Mouse (Mus musculus) kidney, adult 11 months (tissue): ENCODE results near the gene Arvcf.

Experiments used
- DNase-seq: peaks from one replicate; pipeline ENCODE4 v3.0.0; 2022

The Arvcf gene

DNA sequence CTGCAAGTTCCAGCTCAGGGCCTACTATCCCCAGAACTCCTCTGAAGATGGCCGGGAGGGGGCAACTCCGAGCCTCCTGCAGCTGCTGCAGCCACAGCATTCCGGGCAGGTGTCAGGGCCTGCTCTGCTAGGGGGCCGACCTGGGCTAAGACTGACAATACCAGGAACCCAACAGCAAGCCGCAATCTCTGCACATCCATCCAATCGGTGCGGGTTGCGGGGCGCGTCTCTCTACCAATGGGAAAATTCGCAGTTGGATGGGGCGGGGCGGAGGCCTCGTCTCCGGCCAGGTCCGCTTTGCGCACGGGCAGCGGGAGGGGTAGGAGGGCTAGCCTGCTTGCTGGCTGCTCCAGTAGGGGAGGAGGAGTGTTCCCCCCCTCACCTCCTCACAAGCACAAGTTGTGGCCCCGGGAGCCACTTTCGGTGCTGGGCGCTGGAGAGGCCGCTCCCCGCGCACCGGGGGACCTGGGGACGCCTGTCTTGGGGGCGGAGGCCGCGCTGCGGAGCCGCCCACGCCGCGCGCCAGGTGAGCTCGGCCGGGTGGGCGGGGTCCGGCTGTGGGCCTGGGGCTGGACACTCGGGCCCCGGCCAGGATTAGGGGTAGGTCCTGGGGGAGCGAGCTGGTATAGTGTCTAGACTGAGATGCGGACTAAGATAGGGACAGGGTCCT lies at the start of gene Arvcf, which contains the start of gene Tango2:
TSS of gene Arvcf (plus strand) at position 252 of the 670 bp plus-strand sequence.
TSS of gene Tango2 (minus strand) at position 173 of the 670 bp plus-strand sequence.
- peak; percentile 97 for DNase-seq

DNA sequence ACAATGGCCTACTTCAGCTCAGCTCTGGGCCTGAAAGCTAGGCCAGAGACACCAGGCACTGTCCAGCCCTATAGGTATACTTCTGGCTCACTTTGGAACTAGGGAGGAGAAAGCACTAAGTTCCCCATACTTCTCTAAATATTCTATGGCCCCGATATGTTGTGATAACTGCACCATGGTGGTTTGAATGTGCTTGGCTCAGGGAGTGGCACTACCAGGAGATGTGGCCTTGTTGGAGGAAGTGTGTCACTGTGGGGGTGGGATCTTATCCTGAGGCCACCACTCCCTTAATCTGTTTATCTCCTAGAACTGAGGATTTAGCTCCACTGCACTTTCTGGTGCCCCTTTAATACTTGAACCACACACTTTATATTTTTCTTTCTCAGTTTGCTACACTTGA lies 39.8 kb upstream of the Arvcf start:
- DNase-seq: no peak

DNA sequence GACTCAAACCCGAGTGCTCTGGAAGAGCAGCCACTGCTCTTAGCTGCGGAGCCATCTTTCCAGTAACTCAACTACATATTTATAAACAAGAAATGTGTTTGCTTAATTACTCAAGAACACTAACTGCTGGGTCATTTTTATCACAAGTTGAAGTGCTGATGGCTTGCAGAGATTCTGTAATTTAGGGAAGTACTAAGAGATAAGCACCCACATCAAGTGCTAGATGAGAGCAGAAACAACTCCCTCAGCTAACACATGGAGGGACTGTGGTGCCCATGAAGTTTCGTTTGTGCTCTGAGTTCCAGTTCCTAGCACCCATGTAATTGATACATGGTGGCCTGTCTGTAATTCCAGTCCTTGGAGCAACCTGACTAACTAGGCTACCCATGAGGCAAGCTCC lies 29.0 kb upstream of the Arvcf start:
- no peak for DNase-seq

DNA sequence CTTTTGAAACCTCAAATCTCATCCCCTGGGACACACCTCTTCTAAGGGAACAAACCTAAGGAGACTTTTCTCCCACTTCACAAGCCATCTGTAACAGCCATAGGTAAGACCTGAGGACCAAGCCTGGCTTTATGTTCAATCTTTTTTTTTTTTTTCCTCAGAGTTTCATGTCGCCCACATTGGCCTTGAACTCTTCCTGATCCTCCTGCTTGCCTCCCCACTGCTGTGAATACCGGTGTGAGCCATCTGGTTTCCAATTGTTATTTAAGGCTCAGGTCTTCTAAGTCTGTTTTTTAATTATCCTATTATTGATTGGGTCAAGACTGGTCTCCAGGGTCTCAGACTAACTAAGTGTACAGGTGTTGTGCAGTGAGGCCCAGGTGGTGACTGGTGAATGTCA lies 26.5 kb upstream of the Arvcf start:
- DNase-seq: no peak

DNA sequence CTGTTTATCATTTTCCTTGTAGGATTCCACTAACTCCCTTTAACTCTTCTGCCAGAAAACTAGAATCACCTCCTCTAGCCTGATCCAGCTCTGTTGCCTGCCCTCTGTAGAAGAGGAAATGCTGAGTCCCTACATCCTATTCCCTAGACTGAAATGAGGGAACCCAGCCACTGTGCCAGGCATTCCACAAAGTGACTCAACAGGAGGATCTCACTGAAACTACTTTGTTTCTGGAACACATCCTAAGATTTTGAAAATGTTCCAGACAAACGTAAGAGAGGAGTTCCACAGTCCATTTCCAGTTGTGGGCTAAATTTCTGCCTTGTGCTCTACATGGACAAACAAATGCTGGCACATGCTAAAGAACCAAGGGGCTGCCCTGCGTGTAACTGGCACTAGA lies 24.5 kb upstream of the Arvcf start:
- no peak for DNase-seq

DNA sequence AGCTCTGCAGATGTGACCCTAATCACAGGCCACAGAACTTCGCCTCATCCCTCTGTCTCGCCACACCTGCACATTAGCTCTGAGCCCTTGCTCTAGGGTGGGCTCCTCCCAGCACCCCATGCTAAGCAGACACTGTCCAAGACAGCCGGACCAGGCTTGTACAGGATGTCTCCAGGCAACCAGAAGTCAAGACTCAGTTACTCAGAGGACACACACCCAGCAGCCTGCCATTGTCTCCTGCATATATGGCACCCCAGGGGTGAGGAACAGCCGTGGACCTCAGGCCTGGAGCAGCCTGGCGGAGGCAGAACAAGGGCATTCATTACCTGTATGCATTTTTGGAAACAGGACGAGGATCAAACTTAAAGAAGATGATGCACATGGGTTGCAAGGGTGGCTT lies 24.0 kb upstream of the Arvcf start:
- no peak for DNase-seq

DNA sequence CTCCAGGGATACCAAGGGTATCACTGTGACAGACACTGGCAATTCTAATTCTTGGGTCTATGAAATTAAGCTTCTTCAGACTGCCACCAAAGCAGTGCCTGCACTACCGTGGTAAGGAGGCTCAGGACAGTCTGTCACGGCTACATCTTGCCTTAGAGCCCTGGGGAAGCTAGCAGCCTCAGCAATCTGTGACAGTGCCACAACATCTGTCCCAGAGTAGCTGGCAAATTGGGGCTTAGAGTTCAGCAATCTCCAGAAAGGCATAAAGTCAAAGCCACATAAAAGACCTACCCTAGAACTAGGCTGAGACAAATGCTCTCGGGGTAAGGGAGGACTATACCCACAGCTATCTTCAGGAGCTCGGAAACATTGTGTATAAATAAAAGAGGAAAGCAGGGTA lies 22.2 kb upstream of the Arvcf start:
- DNase-seq: no peak

DNA sequence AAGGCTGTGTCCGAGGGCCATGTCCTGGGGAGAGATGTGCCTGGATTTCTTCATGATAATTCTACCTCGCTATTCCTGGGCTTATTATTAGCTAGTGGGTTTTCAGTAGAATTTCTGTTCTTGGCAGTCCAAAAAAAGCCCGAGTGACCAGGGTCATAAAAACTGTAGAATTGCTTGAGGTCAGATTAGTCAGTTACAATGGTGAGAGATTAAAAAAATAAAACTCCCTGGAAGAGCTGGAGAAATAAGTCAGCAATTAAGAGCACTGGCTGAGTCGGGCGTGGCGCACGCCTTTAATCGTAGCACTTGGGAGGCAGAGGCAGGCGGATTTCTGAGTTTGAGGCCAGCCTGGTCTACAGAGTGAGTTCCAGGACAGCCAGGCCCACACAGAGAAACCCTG lies 20.0 kb upstream of the Arvcf start:
- DNase-seq: peak; percentile 11

DNA sequence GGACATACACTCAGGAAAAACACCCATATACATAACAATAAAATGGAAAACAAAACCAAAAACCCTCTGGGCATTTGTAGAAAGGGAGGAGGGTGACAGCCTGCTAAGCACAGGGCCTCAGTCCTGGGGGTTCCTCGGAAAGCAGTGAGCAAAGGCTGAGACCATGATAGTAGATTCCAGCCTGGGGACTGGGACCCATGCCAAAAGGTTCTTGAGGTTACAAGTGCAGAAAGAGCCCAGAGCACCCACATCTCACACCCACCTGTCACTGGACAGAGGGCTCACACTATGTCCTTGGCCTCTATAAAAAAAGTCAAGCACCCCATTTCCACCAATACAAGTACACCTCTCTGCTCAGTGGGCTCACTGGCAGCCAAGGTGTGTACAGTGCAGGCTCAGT lies 19.5 kb upstream of the Arvcf start:
- DNase-seq: no peak

DNA sequence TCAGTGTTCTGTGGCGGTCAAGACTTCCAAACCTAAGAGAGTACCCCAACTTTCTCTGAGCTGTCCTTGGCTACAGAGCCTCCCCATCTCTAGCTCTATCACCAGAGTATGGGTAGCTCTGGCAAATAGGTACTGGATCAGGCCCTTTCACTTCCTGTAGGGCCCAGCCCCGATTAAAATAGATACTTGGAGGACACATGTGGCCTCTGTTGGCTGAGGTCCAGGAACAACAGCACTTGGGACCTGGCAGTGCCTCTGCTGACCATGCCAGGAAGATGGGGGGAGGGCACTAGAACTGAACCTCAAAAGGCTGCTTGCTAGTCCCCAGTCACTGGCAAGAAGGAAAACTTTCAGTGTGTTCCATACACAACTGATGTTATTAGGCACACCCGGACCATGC lies 14.0 kb upstream of the Arvcf start:
- peak; percentile 37 for DNase-seq

DNA sequence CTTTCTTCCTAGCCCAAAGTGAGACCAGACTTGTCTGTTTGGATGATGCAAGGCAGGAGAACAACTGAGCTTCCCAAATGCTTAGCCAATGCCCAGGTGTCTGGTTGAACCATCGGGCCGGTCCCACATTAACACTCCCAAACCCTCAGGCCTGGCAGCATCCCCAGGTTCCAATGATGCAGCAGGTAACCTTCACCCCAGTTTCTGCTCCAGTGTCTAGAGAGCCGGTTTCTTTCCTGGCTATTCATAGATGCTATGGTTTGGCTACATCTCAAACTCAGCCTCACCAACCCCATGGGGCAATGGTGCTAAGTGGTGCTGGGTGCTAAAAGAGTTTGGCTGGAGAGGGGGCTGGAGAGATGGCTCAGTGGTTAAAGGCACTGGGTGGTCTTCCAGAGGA lies 12.0 kb upstream of the Arvcf start:
- no peak for DNase-seq

DNA sequence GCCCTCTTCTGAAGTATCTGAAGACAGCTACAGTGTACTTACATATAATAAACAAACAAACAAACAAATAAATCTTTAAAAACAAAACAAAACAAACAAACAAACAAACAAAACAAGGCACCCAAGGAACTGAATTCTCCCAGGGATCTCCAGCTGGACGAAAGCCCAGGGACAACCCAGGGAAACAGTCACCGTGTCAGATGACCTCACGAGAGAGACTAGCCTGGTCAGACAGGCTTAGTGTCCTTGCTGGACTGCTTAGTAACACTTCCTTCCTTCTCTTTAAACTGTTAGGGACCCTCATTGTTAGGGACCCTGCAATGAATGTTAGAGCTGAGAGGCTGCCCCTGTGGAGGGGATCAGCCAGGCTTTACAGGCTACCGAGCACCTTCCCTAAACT lies 10.7 kb upstream of the Arvcf start:
- DNase-seq: no peak

DNA sequence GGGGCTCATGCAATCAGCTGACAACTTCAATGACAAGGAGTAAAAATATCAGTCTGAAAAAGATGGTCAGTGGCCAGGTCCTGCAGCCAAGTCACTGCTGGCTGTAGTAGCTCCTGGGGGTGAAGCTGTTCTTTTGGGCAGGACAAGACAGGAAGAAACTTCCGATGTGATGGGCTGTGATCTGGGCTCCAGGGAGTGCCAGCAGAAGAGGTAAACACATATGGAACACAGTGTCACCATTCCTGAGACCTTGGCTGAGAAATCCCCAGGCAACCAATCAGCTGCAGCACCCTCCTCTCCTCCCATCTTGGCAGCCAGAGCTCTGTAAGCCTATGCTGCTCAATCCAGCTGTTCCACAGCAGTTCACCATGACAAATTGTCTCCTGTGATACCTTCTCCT lies 8.1 kb upstream of the Arvcf start:
- no peak for DNase-seq

DNA sequence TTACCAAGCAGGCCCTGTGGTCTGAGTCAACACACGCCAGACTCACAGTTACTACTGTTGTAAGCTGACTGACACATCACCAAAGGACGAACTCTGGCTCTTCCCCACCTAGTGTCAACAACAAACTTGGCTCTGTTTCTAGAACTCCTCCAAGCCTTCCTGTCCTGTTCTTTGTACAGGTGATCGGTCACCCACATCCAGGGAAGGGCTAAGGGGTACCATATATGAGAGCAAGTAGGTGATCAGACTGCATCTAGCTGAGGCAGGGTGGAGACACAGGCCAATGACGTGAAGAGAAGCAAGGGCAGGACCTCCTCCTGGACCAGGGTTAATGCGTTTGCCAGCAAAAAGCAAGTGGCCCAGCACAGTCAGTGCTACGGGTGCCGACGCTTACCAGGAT lies 6.4 kb upstream of the Arvcf start:
- DNase-seq: no peak

DNA sequence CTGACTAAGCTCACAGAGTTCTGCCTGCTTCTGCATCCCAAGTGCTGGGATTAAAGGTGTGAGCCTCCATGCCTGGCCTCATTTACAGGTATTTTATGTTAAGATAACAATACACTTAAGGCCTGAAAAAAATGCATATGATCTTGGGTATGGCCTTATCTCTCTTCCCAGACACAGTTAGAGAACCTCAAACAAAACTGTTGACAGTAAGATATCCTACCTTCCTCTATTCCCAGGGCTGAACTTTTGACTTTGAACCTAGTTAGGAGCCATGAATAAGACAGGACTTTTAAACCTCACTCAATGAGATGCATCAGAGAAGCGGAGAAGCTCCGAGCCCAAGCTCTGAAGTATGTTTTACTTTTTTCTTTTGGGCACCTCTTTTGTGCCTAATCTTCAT lies 5.9 kb upstream of the Arvcf start:
- DNase-seq: no peak

DNA sequence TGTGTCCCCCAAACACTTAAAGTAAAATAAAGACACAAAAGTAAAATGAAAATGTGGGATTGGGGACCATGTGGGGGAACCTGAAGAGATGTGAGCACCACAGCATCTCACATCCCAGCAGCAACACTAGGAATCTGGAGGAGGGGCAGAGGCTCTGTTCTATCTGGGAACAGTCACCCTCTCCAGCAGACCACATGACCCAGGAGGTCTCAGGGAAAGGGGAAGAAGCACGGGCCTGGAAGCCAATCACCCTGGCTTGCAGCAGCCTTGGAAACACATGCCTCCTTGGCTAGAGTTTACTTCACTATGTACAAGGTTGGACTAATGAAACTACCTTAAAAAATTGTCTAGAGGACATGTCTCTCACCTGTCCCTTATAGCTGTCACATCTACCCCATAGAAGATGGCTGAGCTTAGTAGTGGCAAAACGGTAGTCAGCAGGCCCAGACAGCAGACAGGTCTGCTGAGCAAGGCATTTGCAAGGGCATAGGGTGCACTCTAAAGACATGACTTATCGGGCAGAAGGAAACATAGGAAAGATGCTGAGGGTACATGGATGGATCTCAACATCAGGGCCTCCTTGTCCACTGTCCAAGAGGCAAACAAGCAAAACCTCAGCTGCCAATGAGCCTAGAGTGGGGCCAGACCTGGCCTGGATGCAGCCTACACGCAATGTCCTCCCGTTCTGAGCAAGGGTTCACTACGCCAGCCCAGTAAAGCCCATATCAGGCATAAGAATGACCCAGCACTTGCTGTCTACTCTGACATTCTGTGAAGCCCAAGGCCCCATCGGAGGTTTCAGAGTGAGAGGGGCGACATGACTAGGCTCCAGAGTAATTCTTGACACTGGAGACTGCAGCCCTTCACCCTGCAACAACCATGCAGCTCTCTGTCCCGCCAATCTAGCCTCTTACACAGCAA lies 5.1 kb upstream of the Arvcf start:
- DNase-seq: peak; percentile 35

DNA sequence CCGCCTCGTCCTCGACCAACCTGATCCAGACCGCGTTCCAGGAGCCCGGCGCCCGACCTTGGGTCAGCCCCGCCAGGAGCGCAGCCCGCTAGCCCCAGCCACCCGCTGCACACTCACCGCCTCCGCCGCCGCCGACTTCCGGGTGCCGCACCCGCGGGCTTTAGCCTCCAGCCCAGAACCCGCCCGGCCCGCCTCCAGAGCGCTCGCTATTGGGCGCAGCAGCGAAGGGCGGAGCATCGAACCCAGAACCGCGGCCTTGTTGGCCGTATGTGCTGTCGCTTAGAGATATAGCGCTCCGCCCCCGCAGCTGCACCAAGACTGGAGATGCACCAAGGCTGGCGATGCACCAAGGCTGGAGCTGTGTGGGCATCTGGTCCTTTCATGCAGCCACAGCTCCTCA lies 4.2 kb upstream of the Arvcf start:
- DNase-seq: peak; percentile 96

DNA sequence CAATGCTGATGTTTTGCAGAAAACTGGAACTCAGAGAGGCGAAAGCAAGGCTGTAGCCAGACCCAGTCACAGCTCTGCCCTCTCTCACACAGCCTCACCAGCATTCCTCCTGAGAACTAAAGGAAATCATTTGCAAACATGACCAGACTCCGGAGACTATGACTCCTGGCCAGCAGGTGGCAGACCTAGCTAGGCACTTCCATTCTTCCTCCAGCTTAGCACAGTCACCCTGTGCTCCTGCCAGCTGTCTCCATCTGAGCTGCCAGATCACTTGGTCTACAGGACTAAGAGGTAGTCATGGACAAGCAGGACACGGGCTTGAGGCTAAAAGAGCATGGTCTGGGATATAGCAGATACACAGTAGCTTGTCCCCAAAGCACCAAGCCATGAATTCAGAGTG lies 2.7 kb upstream of the Arvcf start:
- peak; percentile 92 for DNase-seq

DNA sequence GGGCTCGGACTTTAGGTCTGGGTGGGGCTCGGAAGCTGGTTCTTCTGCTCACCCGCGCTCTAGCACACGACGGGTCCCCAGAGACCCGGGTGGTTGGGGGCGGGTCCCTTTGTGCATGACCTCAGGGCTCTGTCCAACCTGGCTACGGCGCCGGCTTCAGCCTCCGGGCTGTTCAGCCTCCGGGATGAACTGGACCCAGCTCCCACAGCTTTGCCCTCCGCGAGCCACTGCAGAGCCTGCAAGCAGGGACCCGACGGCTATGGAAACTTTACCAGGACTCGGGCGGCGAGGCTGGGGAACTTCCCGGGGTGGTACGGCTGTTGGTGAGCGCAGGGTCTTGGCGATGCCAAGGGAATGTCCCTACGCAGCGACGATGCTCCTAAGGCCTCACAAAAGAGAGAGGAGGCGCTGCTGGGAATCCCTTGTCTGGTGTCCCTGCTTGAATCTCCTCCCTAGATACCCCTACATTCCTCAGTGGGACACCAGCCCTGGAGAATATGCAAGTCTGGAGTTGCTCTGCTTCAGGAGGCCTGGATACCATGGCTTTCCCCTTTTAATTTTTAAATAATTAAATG lies 706 bp downstream of the Arvcf start:
- no peak for DNase-seq

DNA sequence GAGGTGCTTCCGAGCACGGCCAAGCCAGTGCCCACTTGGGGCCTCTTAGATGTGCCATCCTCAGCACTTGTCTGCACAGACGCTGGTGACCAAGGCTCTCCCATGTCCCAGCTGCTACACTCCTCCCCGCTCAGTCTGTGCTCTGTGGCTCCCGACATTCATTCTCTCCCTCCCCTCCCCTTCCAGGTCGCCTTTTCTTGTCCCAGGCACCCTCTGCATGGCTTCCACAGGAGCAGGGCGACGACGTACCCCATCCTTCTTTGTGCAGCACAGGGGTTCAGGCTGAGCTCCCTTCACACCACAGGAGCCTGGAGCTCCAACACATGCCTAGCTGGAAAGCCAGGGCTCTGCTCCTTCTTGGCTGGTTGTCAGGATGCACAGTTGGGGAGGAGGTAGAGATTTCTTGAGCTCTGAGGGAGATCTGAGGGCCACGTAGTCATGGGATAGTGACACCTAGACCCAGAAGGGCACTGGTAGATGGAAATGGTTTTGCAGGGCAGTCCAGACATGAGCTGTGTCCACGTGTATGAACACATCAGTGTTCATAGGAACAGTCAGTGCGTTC lies 1.9 kb downstream of the Arvcf start:
- DNase-seq: no peak

DNA sequence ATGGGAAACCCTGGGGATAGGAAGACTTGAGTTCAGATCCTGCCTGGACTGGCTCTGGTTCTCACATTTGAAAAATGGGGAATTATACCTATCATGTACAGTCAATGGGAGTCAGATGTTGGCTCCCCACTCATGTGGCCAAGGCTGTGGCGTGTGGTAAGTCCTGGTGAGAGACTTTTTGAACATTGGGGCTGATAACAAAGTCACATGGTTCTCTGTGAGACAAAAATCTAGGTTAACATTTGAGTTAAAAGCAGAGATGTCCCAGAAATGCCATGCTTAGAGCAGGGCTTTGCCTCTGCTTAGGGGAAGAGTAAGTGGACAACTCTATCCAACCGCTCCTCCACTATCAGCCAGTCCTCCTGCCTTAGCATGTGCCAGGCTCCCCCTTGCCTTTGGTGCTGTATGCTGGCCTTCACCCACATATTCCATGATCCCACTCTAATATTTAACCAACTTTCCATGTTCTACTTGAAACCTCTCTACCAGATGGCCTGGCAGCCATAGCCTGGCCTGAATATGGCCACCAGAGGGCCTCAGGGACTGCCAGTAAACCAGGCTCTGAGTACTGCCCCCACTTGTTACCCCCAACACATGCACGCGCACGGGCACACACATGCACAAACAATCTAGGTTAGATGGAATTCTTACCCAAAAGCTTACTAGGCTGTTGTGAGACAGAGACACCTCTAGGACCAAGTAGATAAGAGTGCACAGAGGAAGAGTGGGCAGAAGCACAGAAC lies 3.5 kb downstream of the Arvcf start:
- DNase-seq: peak; percentile 72

DNA sequence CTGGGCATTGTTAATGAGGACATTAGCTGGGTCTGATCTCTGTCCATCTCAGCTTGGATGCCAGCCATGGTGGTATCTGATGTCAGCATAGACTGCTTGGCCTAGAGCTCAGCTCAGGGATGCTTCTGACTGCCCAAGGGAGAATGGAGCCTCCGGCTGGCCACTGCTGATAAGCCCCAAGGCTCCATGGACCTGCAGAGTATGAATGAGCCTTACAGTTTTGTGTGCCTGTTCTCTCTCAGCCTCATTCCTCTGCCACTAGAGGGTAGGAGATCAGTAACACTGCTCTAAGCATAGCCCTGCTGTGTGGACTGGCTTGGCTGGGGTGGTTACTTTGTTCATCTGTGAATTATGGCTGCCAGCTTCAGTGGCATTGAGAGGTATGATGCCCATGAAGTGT lies 5.1 kb downstream of the Arvcf start:
- DNase-seq: no peak

DNA sequence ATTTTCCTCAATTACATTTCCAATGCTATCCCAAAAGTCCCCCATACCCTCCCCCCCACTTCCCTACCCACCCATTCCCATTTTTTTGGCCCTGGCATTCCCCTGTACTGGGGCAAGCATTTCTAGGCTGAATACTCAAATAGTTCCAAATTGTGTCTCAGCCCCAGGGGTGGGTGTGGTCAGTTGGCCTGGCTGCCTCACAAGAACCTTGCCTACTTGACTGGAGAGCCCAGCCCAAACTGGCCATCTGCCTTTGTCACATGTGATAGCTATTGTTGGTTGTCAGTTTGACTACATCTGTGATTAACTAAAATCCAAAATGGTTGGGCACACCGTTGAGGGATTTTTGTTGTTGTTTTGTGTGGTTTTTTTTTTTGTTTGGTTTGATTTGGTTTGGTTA lies 9.0 kb downstream of the Arvcf start:
- DNase-seq: no peak
